Mouse (Mus musculus): ENCODE data around the gene Fbrs.
"Not testable (repeated sequence)": the region's sequence is repeated elsewhere in the genome, so short reads cannot be mapped to it uniquely, and the experiment has no call there.

Gene Fbrs

DNA sequence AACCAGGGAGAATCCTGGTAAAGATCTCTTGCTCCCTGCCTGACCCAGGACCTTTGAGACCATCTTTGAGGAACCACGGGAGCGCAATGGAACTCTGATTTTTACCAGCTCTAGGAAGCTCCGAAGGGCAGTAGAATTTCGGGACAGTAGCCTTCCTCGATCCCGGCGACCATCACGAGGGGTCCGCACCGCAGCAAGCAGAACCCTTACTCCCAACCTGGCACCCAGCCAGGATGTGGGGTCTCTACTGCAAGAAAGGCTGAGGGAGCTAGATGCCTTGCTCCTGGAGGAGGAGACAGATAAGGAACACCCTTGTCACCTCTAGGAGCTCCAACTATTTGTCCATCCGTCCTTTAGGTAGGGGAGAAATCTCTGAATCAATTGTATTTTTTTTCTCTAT, 2.7 kb upstream of the Fbrs start:
- DNase-seq (ENCODE audit: extremely low spot score): no peak

DNA sequence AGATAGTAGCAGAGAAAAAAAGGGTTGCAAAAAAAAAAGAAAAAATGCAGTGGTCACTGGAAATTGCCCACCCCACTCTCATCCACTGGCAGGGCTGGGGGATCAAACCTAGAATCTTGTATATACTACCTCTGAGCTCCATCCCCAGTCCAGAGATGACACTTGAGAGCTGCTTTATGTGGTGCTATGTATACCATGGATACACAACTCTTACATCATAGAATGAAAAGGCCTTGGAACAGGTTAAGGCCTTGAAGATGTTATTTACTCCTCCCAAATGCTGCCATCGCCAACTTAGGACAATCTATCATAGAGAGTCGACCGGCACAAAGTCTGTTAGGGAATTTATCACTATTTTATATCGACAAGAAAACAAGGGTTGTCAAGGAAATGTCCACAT, 2.1 kb upstream of the Fbrs start:
- DNase-seq (ENCODE audit: extremely low spot score): no peak

DNA sequence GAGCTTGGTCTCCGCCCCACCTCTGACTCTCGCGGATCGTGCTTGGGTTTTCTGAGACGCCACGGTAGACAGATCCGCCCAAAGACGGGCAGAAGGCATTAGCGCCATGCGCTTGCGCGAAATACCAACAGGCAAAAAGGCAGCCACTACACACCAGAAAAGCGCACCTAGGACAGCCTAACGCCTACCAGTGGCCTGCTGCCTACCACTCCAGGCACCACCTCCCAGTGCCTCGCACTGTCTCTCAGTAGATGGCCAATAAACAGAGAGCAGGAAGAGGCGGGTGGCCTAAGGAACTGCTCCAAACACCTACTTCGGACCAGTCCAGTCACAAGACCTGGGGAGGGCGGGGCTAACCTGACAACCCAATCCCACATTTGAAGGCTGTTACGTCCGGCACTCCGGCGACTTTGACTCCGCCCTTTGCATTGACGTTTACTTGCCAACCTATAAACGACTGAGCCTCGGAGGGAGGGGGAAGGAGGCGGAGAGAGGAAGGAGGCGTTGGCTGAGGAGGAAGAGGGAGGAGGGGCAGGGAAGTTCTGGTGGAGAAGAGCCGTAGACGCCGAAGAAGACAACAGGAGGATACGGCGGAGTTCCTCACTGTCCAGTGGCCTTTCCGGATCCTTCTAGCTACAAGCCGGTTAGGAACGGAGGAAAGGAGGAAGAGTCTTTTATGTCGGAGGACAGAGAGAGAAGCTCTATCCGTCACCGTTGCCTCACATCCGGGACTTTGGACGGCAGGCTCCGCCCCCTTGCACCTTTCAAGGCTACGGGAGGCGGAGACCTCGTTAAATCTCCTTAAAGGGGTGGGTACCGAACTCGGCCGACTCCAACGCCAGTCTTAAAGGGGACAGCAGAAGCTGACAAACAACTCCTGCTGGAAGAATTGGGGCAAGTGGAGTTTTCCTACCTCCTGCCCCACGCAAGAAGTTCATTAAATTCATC, 1.0 kb upstream of the Fbrs start:
- DNase-seq (ENCODE audit: extremely low spot score): peak; percentile 99

DNA sequence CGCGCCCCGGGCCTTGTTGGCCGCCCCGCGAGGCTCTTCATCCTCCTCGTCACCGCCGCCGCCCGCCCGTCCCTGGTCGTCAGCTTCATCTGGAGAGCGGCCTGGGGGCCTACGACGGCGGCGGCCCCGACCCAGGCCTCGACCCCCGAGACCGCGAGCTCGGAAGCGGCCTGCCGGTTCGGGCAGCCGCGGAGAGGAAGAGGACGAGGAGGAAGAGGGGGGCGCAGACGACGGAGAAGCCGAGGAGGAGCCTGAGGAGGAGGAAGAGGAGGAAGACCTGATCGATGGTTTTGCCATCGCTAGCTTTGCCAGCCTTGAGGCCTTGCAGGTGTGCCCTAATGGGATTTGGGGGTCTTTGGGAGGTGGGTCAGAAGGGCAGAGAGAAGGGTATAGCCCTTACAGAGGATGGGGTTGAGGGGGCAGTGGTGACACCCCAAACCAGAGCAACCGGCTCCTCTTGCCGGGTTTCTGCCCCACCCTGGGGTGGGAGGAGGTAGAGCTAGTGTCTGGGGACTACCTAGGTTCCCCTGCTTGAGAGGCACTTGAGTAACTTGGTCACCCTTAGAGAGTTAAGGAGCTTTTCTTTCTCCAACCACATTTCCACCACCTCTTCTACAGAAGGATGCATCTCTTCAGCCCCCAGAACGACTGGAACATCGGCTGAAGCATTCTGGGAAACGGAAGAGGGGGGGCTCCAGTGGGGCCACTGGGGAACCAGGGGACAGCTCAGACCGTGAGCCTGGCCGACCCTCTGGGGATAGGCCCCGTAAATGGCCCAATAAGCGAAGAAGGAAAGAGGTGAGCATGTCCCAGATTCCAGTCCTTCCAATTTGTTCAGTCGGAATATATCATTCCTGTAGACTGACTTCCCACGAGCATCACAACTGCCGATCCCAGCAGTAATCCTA, 573 bp downstream of the Fbrs start:
- no peak for DNase-seq (ENCODE audit: extremely low spot score)

DNA sequence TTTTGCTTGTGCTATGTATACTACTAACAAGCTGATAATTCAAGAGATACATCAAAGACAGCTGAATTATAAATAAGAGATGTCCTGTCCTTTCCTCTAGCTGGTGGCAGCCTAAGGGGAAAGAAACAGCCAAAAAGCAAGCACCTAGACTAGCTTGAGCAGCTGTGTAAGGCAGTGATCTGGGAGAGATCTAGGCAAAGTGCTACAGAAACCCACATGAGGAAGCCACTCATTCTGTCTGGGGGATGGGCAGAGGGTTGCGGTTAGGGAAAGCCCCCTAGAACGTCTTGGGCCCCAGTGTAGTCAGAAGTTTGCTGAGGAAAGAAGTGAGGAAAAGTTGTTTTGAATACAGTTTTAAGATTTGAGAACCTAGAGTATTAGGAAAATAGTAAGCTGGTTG, 1.3 kb downstream of the Fbrs start:
- DNase-seq (ENCODE audit: extremely low spot score): no peak

DNA sequence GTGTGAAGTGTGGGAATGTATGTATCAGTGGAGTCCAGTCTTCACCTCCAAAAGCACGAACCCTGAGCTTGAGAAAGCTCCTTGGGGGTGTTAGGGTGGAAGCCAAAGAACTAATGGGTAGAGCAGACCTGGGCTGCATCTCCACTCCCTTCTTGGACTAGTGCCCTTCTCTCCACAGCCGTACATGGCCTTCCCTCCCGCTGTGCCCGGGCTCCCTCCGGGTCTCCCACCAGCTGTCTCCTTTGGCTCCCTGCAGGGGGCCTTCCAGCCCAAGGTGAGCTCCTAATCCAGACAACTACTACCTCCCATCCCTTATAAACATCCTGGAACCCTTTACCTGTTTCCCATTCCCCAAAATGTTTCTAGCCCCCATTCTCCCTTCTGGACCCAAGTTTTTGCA, 6.4 kb downstream of the Fbrs start:
- DNase-seq (ENCODE audit: extremely low spot score): no peak

DNA sequence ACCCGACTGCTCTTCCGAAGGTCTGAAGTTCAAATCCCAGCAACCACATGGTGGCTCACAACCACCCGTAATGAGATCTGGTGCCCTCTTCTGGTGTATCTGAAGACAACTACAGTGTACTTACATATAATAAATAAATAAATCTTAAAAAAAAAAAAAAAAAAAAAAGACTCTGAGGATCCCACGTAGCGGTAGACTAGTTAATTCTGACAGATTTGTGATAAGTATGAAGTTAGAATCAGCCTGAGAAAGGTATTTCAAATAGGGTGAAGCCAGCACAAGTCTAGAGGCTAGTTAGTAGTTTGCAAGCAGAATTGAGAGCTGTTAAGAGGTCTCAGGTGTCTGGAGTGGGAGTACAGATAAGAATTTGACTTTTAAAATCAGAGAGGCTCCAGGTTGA, 9.4 kb downstream of the Fbrs start:
- not testable (repeated sequence) for DNase-seq (ENCODE audit: extremely low spot score)

DNA sequence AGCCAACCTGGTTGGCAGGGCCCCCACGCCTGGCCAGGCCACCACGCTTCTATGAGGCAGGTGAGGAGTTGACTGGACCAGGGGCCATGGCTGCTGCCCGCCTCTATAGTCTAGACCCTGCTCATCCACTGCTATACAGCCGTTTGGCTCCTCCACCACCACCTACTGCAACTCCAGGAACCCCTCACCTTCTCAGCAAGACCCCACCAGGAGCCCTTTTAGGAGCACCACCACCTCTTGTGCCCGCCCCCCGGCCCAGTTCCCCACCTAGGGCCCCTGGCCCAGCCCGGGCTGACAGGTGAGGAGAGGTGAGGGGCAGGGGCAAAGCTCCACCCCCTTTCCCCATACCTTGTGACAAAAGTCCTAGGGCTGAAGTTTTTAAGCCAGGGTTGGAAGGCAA, 11.0 kb downstream of the Fbrs start:
- no peak for DNase-seq (ENCODE audit: extremely low spot score)

DNA sequence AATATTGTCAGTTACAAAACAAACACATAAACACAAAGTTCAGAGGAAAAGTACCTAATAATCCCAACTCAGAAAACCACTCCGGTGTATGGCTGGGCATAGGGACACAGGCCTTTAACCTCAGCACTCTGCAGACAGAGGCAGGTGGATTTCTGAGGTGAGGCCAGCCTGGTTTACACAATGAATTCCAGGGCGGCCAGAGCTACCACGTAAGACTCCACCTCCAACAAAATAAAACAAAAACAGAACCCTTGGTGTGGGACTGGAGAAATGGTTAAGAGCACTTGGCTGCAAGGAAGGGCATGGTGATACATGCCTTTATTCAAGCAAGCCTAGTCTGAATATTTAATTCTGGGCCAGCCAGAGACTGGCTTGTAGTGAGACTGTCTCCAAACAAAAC, 12.8 kb downstream of the Fbrs start:
- no peak for DNase-seq (ENCODE audit: extremely low spot score)

DNA sequence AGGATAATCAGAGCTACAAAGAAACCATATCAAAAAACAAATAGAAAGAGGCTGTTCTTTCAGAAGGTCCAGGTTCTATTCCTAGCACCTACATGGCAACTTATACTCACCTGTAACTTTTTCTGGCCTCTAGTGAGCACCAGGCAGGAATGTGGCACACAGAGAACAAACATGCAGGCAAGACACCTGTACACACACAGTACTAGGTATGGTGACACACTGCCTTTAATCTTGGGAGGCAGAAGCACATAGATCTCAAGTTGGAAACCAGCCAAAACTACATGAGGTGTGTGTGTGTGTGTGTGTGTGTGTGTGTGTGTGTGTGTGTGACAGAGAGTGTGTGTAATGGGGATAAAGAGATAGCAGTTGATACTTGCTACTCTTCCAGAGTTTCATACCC, 15.6 kb downstream of the Fbrs start:
- no peak for DNase-seq (ENCODE audit: extremely low spot score)

DNA sequence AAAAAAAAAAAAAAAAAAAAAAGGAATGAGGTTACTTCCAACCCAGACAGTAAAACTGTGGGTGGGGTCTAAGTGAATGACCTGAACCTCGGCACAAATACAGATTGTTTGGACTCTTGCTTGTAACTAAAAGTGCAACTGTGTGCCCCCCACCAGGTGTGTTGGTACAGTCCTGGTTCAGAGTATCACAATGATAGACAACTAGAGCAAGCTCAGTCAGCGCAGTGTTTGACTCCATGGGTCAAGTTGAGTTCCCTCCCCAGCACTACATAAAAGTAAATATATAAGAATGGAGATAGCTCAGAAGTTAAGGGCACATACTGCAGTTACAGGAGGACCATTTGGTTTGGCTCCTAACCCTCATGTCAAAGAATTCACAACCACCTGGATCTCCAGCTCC, 18.4 kb downstream of the Fbrs start:
- no peak for DNase-seq (ENCODE audit: extremely low spot score)

DNA sequence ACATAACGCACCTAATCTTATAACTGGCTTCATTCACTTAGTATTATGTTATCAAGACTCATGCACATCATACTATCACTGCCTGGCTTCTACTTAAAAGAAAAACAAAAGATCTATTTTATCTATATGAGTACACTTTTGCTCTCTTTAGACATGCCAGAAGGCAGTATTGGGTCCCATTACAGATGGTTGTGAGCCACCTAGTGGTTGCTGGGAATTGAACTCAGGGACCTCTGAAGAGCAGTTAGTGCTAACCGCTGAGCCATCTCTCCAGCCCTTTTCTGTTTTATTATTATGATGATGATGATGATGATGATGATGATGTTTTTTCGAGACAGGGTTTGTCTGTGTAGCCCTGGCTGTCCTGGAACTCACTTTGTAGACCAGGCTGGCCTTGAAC, 19.4 kb downstream of the Fbrs start:
- no peak for DNase-seq (ENCODE audit: extremely low spot score)

DNA sequence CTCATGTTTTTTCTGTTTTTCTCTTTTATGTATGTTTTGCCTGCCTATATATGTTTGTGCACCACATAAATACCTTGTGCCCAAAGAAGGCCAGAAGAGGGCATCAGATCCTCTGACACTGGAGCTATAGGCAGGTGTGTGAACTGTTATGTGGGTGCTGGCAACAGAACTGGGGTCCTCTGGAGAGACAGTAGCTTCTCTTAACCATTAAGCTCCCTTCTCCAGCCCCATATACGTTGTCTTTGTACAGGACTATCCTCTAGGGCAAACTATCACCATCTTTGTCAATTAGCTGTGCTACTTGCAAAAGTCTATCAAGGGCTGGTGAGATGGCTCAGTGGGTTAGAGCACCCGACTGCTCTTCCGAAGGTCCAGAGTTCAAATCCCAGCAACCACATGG, 29.3 kb downstream of the Fbrs start:
- no peak for DNase-seq (ENCODE audit: extremely low spot score)

DNA sequence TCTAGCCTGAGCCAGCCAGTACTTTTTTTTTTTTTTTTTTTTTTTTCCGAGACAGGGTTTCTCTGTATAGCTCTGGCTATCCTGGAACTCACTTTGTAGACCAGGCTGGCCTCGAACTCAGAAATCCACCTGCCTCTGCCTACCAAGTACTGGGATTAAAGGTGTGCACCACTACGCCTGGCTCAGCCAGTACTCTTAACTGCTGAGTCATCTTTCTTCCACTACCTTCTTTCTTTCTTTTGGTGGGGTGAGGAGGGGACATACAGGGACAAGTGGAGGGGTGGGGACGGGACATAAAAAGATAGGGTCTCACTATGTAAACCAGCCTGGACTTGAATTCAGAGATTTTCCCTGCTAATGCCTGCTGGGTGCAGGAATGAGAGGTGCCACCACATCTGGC, 30.8 kb downstream of the Fbrs start:
- not testable (repeated sequence) for DNase-seq (ENCODE audit: extremely low spot score)

DNA sequence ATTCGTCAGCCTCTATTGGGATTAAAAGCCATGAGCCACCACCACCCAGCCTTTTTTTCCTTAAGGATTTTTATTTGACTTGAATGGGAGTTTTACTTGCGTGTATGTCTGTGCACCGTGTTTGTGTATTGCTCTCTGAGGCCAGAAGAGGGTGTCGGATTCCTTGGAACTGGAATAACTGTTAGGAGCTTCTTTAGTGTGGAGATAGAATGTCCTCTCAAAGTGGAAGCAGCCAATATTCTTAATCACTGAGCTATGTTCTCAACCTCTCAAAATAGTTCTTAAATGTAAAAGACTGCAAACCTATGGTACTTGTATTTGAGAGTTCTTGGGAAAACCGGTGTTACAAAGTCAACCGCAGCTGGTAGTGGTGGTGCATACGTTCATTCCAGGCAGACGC, 32.2 kb downstream of the Fbrs start:
- no peak for DNase-seq (ENCODE audit: extremely low spot score)

DNA sequence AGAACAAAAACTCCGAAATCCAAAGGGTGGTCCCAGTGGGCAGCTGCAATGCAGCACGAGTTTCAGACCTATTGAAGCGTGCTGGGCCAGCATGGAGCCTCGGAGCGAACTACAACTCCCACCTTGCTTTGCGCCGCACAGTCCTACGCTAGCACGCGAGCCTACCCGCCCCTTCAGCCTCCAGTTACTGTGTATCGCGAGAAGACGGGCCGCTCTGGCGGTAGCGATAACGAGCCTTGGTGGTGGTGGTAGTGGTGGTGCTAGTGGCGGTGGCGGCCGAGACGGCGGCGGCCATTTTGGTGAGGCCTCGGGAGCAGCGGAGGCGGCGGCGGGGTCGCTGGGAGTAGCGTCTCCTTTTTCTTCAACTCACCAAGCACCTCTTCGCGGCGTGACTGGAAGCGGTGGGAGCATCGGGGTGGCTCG, 32.8 kb downstream of the Fbrs start, which contains the start of gene Srcap:
TSS of gene Srcap (plus strand) at position 176 of the 423 bp plus-strand sequence.
- peak; percentile 95 for DNase-seq (ENCODE audit: extremely low spot score)

DNA sequence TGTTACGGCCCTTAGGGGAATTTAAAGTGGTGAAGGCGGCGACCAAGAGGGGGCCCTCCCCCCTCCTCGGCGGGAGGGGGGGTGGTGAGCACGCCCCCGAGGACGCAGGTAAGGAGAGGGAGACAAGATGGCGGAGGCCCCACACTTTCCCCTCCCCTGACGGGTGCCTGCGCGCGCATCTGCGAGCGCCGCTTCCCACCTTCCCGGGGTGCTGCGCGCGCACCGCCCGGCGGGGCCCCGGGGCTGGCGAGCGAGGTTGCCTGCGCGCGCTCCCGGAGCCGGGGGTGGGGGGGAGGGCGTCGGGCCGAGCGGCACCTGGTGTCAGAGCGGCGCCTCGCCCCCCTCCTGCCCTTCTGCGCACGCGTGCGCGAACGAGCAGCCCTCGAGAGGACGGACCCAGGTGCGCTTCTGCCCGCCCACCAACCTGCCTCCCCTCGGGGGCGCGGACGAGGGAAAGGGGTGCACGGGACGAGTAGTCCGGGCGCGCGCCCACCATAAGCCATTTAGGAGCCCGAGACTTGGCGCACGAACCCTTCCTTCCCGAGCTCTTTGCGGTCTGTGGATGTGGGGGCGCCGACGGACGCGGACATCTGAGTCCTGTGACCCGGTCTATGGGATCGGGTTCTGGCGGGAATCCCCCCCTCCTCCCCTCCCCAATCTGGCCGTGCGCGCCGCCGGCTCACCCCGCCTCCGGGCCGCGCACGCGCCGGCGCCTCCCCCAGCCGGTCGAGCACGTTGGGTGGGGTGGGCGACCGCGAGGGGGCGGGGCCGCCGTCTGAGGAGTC, 33.4 kb downstream of the Fbrs start:
- peak; percentile 92 for DNase-seq (ENCODE audit: extremely low spot score)

DNA sequence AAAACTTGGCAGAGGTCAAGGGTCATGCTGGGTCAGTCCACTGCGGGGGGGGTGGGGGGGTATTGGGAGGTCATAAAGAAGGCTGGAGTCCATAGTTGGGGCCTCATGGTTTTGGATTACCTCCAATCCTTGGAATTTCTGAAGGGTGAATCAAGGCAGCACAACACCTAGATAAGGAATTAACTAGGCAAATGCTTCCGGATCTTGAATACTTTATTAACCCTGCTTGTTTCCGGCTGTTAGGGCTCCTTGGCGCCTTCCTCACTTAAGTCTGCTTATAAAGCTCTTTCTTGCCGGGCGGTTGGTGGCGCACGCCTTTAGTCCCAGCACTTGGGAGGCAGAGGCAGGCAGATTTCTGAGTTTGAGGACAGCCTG, 34.0 kb downstream of the Fbrs start:
- DNase-seq (ENCODE audit: extremely low spot score): no peak

DNA sequence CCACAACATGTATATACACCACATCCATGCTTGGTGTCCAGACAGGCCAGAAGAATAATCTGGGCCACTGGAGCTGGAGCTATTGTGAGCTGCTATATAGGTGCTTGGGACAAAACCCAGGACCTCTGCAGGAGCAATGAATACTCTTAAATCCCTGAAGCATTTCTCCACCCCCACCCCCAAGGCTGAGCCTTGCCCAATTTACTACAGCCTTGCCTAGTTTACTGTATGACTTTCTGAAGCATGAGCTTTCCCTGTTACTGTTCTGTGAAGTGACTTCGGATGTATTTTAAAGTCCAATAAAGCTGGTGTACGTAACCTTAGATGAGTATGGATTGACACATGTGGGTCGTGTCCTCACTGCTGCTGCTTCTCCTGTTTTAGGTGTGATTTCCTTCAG, 34.8 kb downstream of the Fbrs start:
- DNase-seq (ENCODE audit: extremely low spot score): no peak

DNA sequence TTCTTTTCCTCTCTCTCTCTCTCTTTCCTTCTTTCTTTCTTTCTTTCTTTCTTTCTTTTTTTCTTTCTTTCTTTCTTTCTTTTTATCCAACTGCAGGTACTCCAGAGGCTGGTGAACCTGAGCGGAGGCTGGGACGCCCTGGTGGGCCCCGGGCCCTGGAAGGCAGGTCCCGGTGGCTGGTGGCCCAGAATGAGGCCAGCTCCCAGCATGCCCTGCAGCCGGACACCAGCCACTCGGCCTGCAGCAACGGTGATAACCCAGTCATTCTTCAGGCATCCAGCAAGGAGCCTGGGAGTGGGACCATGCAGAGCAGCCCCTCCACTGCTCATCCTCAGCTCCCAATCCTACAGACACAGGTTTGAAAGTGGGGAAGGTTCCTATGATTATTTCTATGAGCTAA, 36.8 kb downstream of the Fbrs start:
- DNase-seq (ENCODE audit: extremely low spot score): no peak

DNA sequence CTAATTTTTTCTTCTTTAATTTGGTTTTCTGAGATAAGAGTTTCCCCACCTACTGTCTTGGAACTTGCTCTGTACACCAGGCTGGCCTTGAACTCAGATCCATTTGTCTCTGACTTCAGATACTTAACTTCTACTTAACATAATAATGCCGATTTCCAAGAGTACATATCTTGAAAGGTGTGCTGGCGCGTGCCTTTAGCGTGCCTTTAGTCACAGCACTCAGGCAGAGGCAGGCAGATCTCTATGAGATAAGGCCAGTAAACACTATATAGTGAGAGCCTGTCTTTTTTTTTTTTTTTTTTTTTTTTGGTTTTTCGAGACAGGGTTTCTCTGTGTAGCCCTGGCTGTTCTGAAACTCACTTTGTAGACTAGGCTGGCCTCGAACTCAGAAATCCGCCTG, 37.3 kb downstream of the Fbrs start:
- DNase-seq (ENCODE audit: extremely low spot score): no peak

DNA sequence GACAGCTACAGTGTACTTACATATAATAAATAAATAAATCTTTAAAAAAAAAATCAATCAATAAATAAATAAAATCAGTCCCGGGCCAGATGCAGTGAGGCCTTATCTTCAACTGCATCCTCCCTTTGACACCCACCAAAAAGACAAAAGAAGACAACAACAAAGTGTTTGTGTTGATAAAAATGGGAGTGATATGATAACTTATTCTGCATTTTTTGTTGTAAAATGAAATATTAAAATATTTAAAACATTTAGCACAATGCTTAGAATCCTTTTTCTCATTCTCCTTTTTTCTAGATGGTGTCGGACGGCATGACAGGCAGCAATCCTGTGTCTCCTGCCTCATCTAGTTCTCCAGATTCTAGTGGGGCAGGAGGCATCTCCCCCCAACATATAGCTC, 40.3 kb downstream of the Fbrs start, which contains the start of gene Gm42715:
TSS of gene Gm42715 (plus strand) at position 301 of the 400 bp plus-strand sequence.
- no peak for DNase-seq (ENCODE audit: extremely low spot score)

All from embryo, embryonic 9.5 days (tissue).